Mouse (Mus musculus) bone marrow macrophage, adult 2 months (primary cell): Measurements from ENCODE around the gene Slc5a4b.

Experiments
- CTCF ChIP-seq: IDR thresholded peaks from 2 replicates; pipeline ENCODE4 v1.5.1; 2012; ENCODE audit warnings: low read depth, mild to moderate bottlenecking, low read length, moderate library complexity
- POLR2A ChIP-seq: IDR thresholded peaks from 2 replicates; pipeline ENCODE4 v1.6.1; 2012; ENCODE audit warnings: mild to moderate bottlenecking, low read depth, low read length, borderline replicate concordance

GRCm38 (mm10) chr10:76027127-76028015 is 83.4 kb downstream of the Slc5a4b start:
- TF ChIP-seq CTCF: no peak
- TF ChIP-seq POLR2A: no peak
